Mouse (Mus musculus) lung, postnatal 14 days (tissue): ENCODE measurements at regions not wholly inside any gene's neighbourhood (a gene's known extent, or its start where the extent isn't known, plus 50 kb on each side); places are given as distances from the start of the nearest gene placed in this dataset.

Source experiments
- DNase-seq: peaks from one replicate; pipeline ENCODE4 v3.0.0; 2021

DNA sequence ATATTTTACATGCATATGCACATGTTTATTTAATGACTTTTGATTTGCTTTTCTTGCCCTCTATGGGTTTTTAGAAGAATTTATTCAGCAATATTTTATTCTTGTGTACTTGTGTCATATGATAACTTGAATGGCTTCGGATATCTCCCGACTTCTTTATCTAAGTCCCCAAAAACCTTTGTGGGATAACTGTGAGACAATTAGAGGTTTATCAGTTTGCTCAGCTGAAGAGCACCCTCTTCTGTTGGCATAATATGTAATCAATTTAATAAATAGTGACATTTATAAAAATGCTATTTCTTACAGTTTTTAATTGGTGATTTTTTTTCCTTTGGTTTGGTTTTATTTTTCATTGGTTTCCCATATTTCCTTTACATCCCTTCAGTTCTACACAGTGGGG is 194.2 kb upstream of the Tent5a start:
- DNase-seq: no peak

DNA sequence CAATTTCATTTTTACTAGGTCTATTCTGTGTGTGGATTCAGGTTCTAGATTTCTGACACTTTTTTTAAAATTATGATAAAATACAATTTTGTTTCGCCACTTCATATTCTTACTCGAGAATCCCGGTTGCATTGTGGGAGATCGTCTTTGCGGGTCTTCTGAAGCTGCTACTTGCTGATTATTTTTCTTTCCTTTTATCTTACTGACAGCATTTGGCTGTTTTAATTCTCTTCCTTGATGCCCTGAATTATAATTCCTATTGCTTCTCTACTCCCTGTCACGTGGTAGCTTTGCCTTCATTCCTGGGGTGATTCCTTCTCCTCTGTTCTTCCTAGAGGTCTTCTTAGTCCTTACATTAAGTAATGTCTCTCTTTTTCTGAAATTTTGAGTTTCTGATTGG is 193.8 kb upstream of the Tent5a start:
- DNase-seq: no peak

DNA sequence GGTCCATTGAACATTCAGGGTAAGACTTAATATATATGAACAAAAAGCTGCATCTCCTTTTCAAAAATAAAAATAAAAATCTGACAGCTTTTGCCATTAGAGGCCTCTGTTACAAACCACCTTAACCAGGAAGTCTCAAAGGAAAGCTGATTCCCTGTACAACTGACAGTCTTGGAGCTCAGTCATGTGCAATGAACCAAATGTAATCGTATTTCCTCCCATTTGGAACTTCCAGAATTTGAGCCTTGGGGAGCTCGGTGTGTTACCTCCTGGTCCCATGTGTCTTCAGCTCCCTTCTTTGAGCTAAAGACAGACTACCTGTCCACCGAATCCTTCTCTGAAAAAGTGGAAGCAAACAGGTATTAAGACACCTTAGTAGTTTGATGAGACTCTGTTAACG is 171.9 kb upstream of the Tent5a start:
- no peak for DNase-seq

DNA sequence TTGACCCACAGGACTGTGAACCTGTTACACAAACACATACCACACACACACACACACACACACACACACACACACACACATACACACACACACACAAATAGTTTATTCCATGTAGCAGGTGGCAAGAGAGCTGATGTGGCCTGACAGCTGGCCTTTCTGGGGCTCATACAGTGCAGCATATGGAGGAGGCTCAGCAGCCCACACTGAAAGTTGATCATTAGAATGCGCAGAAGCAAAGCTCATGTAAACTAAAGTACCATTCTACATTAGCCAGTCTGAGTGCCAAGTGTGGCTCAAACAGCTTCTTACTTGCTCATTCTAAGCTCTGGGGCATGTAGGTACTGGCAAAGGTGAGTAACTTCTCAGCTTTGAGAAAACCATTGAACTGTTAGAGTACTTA is 170.2 kb upstream of the Tent5a start:
- DNase-seq: no peak

DNA sequence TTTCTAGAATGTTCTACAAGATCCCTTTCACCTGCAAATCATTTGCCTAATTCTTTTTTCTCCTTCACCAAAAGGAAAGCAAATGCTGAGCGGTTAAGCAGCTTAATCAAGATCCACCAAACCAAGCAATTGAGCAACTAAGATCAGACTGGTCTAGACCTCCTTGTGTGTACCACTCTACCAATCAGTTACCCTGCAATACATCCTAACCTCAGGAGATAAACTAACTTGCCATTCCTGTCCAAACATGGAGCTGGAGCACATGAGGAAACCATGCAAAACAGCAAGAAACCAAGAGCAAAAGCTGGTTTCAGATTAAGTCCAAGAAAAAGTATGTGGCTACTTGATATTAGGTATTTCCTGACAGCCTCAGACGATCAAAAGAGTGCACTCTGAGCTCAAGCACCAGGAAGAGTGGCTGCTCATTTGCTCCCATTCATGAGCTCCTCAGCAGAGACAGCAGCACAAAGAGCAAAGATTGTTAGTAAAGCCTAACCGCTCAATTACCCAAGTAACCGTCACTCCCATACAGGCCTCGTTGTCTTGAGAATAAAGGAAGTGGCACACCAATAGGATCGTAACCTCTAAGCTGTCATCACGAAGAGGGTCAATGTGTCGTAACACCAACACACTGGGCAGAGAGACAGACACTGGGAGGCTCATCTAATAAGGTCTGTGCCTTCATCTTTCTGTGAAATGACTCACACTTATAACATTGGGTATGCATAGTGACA is 169.5 kb upstream of the Tent5a start:
- no peak for DNase-seq

DNA sequence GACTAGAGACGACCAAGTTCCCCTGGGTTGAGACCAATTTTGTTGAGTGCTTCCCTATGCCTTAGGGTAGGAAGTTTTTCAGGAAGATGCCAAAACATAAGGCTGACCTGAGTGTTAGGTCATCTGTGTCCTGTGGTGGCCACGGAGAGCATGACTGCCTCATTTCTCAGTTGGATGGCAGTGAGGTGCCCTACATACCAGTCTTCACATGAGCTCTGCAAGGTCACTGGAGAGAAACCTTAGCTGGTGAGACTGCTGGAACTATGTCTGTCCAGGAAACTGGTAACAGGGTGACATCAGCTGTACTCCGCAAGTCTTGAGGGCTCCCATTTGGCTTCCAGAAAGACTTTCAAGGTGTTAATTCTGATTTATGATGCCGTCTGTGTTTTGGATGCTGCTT is 167.9 kb upstream of the Tent5a start:
- no peak for DNase-seq

DNA sequence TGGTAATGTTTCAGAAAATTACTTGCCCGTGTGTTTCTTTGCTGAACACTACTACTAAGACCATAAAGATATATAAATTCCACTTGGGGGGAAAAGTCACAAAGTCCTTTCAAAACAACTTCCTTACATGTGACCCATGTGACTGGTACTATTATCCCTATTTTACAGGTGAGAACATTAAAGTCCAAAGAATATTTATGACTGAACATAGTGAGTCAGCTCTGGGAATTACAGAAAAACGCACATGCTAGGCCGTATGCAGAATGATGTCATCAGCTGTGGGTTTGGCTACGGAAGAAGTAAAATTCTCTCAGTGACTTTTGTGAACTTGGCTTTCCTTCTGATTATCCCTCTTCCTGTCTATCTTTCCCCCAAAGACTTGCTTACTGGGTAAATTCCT is 166.6 kb upstream of the Tent5a start:
- DNase-seq: no peak

DNA sequence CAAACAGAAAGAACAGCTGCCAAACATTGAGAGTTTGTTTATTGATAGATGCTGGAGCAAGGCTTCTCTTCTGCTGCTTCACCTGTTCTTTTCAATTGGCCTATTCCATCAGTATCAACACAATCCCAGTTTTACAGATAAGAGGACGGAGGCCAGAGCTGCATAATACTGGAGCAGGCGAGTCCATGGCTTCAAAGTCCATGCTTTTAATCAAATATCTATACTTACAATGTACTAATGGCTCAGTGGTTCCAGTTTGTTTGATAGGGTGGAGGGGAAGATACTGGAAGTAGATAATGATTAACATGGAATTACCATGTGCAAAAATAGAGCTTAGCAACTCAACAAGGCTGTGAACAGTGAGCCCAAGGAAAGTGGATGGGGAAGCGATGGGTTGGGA is 163.2 kb upstream of the Tent5a start:
- no peak for DNase-seq

DNA sequence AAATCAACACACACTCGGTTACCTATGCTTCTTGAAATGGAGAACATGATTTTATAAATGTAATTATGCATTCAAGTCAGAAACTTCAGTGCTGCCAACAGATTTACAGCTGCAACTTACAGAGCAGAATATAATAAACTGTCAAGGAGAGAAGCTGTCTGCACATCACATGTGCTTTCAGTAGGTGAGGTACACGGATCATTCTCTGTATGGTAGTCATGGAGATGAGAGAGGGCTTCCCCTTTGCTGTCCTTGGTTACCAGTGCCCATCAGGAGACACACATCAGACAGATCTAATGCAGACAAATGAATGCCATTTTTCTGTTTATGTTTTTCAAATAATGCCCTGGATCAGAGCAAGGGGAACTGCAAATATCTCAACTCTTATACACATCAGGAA is 160.8 kb upstream of the Tent5a start:
- DNase-seq: no peak

DNA sequence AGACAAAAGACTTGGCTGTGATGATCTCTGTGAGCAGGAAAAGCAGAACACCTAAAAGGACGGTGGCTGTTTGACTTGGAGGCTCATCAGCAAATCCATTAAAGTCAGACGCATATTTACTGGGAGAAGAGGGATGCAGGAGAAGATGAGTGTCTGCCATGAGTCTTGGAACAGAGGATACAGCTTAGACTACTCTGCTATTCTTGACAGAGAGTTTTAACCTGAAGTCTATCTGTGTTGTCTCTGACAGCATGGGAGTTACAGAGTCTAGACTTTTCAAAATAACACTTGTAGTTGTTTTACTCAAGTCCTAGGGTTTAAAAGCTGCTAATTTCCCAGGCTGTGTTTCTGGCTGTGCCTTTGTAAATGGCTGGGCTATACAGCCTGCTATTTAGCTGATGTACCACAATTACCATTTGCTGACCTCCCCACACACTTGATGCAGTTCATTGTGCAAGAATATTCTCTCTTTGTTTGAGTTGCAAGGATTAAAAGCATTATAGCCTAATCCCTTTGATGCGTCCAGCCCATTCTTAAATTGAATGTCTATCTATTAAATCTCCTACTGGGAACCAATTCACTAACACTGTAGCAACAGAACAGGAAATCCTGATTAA is 160.0 kb upstream of the Tent5a start:
- no peak for DNase-seq

DNA sequence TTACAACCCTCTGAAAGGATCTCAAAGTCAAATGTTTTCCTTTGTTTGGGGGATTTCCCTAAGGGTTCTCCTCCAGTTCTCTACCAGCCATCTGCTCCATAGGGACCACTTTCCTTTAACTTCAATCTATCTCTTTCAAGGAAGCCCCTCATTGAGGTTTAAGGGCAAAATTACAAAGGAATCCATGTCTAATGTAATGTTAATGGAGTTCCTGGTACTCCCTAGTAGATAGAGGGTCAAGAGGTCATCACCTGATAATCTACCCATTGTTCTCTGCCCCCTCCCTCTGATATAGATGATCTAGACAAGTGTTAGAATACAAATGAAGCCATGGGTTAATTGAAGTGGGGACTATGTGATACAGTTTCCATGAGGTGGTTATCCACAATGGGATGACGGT is 158.6 kb upstream of the Tent5a start:
- DNase-seq: no peak

DNA sequence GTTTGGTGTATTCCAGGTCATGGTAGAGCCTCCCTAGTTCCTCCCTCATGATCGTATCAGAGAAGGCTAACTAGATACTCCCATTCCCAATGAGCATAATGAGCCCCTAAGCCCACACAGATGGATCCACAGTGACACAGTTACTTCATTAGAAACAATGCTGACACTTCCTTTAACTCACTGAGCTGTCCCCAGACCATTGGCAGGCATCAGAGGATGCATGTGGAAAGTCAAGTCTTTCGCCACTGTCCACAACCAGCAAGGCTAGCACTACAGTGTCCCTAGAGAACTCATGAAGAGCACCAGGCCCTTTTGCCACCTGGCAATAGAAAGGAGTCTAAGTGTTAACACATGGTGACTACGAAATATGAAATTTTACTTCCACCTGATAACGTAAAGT is 156.1 kb upstream of the Tent5a start:
- DNase-seq: no peak

DNA sequence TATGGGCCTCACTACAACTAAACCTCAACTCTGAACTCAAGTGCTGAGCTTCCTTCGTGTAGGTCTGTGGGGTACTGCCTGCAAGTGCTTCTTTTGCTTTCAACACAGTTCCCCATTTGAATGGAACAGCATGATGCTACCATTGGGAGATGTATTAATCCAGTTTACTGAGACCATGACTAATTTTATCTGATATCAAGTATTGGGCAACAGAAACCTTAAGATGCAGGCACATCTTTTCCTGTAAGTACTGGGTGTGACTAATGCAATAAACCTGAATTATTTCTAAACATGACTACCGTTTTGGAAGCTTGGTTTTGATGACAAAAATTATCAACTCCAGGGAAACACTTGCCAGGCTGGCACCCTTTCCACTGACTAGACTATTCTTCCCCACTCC is 153.4 kb upstream of the Tent5a start:
- no peak for DNase-seq

DNA sequence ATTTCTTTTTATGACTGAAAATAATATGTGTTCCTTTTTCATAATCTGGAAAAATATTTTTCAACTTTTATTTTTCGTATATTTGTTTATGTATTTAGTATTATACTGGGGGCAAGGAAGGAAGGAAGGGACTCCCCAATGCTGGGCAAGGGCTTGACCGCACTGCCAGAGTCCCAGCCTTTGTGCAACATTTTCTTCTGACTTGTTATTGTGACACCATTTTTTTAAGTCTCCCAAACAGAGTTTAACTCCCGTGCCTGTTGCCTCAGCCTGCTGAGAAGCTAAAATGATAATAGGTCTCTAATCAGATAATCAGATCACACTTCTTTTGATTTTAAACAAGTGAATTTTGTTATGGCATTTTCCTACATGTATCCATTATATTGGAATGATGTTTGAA is 148.1 kb upstream of the Tent5a start:
- DNase-seq: no peak

DNA sequence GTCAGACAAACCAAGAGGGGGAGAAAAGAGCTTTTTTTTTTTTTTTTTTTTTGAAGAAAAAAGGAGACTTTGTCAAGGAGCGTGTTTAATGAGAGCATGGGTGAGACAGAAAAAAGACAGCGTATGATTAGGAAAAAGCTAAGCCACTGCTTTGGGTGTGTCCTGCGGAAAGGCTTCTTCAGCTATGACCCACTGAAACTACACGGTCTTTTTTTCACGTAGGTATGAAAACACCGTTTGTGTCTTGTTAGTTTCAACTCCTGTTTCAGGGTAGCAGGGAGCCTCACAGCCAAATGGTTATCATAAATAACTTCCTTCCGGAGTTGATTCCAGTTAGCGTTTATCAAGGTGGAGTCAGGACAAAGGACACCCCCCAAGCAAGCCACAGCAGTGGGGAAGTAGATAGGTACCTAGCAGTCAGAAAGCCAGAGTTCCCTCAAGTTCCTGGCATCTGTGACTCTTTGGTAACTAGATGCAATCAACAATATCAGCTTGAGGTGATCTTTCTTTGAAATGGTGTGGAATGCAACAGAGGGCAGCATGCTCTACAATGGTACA is 143.2 kb upstream of the Tent5a start:
- no peak for DNase-seq

DNA sequence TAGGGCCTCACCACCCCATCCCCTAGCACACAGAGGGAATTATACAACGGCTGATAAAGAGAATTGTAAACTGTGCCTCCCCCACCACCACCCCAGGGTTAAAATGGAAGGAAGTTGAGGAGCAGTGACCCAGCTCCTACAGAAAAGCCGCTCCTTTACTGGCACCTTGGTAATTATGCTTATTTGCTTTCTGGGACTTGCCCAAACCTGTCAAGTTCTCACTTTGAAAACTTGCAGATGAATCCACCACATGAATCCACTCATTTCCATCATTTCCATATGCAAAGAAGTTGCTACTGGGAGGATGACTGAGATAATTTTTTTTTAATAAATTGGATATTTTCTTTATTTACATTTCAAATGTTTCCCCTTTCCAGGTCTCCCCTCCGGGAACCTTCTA is 142.1 kb upstream of the Tent5a start:
- DNase-seq: no peak

DNA sequence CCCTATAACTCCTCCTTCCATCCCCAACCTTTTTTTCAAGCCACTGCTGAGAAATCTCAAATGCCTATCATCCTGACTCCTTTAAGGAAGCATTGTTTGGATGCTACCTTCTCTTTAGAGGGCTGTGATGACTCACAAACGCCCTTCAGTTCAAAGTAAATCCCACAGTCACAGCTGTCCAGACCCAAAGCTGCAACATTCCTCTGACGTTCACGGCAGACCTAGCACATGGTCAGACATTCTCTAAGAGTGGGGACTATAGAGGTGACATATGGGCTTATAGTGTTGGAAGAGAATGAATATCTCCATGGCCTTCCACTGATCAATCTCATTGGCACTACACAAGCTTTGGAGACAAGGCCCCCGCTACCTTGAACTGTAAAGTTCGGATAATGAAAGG is 139.5 kb upstream of the Tent5a start:
- no peak for DNase-seq

DNA sequence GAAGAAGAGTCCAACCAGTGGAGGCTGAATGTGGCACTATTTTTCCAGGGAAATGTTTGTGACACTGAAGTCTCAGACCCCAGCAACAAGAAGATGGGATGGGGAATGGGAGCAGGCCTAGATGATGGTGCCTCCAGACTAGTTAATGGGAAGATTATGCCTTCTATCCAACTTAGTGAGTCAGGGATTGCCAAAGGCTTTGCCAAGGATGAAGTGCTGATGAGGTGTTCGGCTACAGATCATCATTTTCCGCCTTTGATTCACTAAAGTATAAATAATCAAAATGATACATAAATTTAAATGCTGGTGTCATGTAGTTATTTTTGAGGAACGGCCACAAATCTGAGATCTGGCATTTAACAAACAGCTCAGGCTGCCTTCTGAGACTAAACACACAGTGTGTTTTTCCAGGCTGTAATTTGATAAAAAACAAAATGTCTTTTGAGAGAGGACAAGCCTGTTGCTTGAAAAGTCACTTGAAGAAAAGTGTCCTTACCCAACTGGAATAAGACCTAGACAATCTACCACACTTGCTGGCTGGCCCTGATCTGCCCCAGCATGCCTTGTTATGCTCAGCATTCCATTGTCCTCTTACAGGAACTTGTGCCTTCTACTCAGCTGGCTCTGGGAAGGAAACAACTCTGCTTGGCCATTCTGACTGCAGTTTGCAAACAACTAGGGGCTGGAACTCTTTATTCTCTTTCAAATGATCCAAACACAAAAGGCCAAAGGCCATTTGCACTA is 132.1 kb upstream of the Tent5a start:
- peak; percentile 11 for DNase-seq

DNA sequence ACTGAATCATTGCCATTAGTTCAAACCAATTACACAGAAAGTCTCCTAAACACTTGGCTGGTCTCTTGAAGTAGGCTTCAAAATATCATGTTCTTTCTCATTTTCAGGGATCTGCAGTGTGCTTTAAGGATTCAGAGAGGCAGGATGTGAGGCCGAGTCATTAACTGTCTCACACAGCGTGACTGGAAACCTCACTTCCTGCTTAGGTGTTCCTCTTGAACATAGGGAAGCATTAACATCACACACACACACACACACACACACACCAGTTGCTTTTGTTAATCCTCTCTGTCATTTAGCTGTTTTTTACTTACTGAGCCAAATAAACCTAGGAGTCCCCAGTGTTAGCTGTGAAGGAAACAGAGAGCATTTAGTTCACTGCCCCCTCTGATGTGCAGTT is 131.2 kb upstream of the Tent5a start:
- no peak for DNase-seq

DNA sequence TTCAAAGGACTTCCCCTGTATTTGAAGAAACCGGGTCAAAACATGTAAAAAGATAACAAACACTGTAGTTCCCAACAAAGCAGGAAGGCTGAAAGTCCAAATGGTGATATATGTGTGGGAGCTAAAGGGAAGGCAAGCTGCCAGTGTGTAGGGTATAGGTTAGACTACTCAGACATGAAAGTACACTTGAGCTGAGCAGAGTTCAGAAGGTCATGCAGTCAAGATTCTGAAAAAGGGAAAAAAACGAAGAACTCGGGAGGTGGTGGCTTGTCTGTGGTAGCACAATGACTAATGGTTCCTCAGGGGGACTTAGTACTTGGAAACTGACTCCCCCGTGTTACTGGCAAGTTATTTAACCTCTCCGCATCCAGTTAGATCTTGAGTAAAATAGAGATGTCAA is 130.3 kb upstream of the Tent5a start:
- no peak for DNase-seq

DNA sequence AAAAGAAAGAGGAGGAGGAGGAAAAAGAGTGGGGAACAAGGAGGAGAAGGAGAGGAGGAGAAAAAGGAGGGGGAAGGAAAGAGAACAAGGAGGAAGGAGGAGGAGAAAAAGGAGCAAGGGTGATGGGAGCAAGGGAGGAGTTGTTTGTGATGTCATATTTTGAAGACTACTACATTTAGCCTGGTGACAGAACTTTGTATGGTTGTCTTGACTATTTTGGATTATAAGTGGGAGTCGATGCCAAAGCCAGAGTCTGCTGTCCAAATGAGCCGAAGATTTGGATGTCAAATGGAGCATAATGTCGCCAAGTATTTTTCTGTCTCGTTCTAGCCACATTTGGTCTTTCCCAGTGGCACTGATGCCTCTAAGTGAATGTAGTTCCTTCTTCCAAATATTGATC is 128.2 kb upstream of the Tent5a start:
- DNase-seq: no peak

DNA sequence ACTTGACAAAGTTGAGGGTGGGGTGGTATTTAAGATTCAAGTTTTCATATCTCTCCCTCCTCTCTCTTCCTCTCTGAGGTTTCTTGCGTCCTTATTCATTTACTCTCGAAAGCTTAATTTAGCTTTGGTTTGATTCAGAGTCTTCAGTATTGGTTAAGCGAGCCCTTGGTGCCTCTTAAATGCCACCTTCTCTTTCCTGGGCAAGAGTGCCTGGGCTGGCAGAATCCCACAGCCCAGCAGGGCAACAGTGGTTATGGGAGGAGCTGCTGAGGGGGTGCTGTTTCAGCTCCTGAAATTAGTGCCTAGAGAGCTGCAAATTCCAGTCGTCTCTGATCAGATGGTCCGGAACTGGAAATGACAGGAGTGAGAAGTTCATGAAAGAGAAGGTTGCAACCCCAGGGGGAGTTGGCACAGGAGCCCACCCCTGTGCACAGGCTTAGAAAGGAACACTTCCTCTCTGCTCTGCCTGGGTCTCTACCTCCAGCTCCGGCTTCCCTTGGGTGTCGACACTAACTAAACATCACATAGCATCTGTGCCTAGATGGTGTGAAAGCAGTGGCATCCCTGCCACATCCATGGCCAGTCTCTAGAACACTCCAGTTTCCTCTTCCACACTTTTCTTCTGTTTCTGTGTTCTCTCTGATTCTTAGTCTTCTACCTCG is 125.2 kb upstream of the Tent5a start:
- DNase-seq: no peak

DNA sequence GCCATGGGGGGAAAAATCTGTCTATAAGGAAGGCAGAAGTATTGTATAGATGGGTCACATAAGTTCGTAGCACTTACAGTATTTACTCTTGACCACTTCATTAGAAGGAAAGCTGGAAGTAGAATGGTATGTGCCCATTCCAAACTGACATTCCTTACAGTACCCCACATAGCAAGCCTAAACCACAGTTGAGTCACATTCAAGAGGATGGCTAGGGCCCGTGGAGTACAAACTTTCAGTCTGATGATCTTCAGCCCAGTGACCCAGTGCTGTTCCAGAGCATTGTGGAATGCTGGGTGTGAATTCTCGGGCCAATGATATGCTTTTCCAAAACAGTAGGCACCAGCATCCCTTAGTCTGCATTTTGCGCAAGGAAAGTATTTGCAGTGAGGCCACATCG is 124.2 kb upstream of the Tent5a start:
- DNase-seq: no peak

DNA sequence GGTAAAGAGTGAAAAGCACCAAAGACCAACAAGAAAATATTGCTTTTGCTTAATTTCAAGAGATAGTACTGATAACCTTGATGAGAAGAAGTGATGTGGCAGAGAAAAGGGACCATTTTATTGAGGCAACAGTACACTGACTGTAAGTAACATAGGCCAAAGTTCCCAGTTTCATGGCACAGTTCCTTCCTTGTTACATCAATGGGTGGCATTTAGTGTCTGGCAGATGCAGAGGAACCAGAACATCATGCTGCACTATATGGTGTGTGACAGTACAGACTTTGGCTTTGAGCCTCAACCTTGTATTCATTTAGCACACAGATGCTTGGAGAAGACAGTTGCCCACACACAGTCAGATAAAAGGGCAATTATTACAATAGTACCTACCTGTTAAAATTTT is 123.7 kb upstream of the Tent5a start:
- DNase-seq: no peak
